Comparison of ENCODE assay signal across 9 mouse cellular contexts in the genomic region with DNA sequence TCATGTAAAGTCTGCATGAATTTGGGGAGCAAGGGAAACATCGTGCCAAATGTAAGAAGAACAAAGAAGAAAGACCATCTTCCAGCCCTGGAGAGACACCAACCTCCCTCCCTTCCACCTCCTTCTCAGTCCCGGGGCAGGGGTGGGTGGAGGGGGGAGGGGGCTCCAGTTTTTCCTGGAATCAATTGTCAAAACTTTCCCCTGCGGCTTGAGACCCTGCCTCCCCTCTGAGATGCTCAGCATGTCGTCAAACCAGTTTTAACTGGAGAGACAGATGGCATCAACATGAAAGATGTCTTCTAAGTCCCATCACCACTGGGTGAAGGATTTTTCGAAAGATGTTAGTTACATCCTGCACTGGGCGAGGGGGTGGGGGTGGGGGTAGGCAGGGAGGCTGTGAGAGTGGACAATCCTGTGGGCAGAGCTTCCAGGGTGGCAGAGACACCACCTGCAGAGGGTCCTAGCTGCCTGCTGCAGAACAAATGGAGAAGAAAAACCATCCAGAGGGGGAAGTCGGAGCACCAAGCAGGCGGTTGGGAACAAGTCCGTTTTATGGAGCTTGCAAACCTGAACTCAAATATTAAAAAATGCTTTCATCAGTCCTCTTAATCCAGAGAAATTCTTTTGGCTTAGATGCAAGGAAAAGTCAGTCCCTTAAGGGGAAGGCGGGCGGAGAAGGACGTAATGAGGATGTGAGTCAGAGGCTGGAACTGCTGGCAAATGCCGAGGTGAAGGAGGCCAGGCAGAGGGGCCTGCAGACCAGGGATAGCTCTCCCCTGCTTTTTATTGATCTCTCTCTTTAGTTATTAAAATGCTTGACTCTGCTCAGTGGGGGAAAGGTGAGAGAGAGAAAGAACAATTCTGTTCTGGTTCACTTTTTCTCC.
A peak's percentile ranks its signal among the peaks of the same experiment; 100 is the strongest.
DNase-seq lines count a peak whose midpoint lies in the region; ATAC-seq and TF ChIP-seq lines count a peak whose summit lies in the region.
"Had no signal": no experiment of that assay in that cellular context is flagged by ENCODE, and none has a peak within 500 bp of the region (broad histone marks: within the 10 kb centered on the region; RNA-seq: fewer than 3 reads in every experiment).

No protein-coding gene starts in this region.

- H3K4me1 ChIP-seq in hindbrain, embryonic 12.5 days: peaks cover 15% of the 10 kb centered on the region
- H3K4me1 ChIP-seq in hindbrain, postnatal 0 days (ENCODE audit: insufficient read depth, low read length): 0 out of 2 replicates have a peak, but pooled peaks cover 8% of the 10 kb centered on the region
- H3K4me1 ChIP-seq in heart, embryonic 13.5 days: peaks cover 31% of the 10 kb centered on the region
- peaks cover 57% of the 10 kb centered on the region for H3K4me1 ChIP-seq in limb, embryonic 12.5 days (replicated peaks)

- H3K27me3 ChIP-seq in hindbrain, embryonic 12.5 days: no peaks in the 10 kb centered on the region
- H3K27me3 ChIP-seq in hindbrain, postnatal 0 days (ENCODE audit: insufficient read depth, low read length): no peaks in the 10 kb centered on the region
- no peaks in the 10 kb centered on the region for H3K27me3 ChIP-seq in heart, embryonic 13.5 days (replicated peaks)
- H3K27me3 ChIP-seq in limb, embryonic 12.5 days: no peaks in the 10 kb centered on the region
- H3K27me3 ChIP-seq: neural tube, embryonic 13.5 days had no signal

- H3K4me2 ChIP-seq in hindbrain, embryonic 12.5 days (replicated peaks): no peak overlapping the region
- H3K4me2 ChIP-seq in hindbrain, postnatal 0 days (ENCODE audit: low read depth, low read length): no peak overlapping the region
- H3K4me2 ChIP-seq in heart, embryonic 13.5 days: no peak overlapping the region
- peak overlapping the region; percentile 33 for H3K4me2 ChIP-seq in limb, embryonic 12.5 days
- H3K4me2 ChIP-seq: neural tube, embryonic 13.5 days had no signal

- H3K36me3 ChIP-seq in hindbrain, embryonic 12.5 days: no peaks in the 10 kb centered on the region
- H3K36me3 ChIP-seq in hindbrain, postnatal 0 days (ENCODE audit: insufficient read depth, low read length): no peaks in the 10 kb centered on the region
- no peaks in the 10 kb centered on the region for H3K36me3 ChIP-seq in heart, embryonic 13.5 days
- H3K36me3 ChIP-seq in limb, embryonic 12.5 days: no peaks in the 10 kb centered on the region
- H3K36me3 ChIP-seq: neural tube, embryonic 13.5 days had no signal

- no peak for TF ChIP-seq POLR2A in brain, embryonic 14.5 days (IDR thresholded peaks at IDR 0.05; ENCODE audit: borderline replicate concordance, extremely low read depth, insufficient read depth, insufficient read length, poor library complexity, severe bottlenecking)

- H3K27ac ChIP-seq in hindbrain, embryonic 12.5 days: peak overlapping the region; percentile 31
- H3K27ac ChIP-seq in hindbrain, postnatal 0 days: no peak overlapping the region
- peak overlapping the region; percentile 79 for H3K27ac ChIP-seq in heart, embryonic 13.5 days (replicated peaks)
- H3K27ac ChIP-seq in limb, embryonic 12.5 days: peak overlapping the region; percentile 94
- H3K27ac ChIP-seq: neural tube, embryonic 13.5 days had no signal

- H3K9ac ChIP-seq in hindbrain, embryonic 12.5 days: no peak overlapping the region
- no peak overlapping the region for H3K9ac ChIP-seq in hindbrain, postnatal 0 days (replicated peaks; ENCODE audit: low read length)
- 0 out of 2 replicates have a peak overlapping the region, but pooled peaks have one; percentile 19 for H3K9ac ChIP-seq in heart, embryonic 13.5 days
- no peak overlapping the region for H3K9ac ChIP-seq in limb, embryonic 12.5 days (replicated peaks)
- H3K9ac ChIP-seq: neural tube, embryonic 13.5 days had no signal

- TF ChIP-seq CTCF in hindbrain, postnatal 0 days (IDR thresholded peaks at IDR 0.05; ENCODE audit: low read depth): no peak
- no peak for TF ChIP-seq CTCF in brain, embryonic 14.5 days (IDR thresholded peaks at IDR 0.05; ENCODE audit: borderline replicate concordance, extremely low read depth, insufficient read depth, insufficient read length)

- 21% methylated on average over 13 of the region's 13 CpGs for WGBS in hindbrain, embryonic 12.5 days
- 27% methylated on average over 13 of the region's 13 CpGs for WGBS in hindbrain, postnatal 0 days
- WGBS in heart, embryonic 13.5 days: 21% methylated on average over 13 of the region's 13 CpGs
- WGBS in limb, embryonic 12.5 days: 5% methylated on average over 13 of the region's 13 CpGs

- no peak for DNase-seq in hindbrain, postnatal 0 days (ENCODE audit: low spot score)
- DNase-seq in brain, embryonic 14.5 days (ENCODE audit: low read depth): peak; percentile 65
- DNase-seq in layer of hippocampus, adult 18-20 months (ENCODE audit: low spot score in 2 of 2): no peak
- DNase-seq in left cerebral cortex, adult 9 months (ENCODE audit: low spot score in 2 of 2): no peak

- ATAC-seq in hindbrain, embryonic 12.5 days (ENCODE audit: low FRiP score): no peak
- ATAC-seq in hindbrain, postnatal 0 days: no peak
- ATAC-seq in heart, embryonic 13.5 days (ENCODE audit: extremely low read depth, insufficient number of reproducible peaks, low FRiP score, low TSS enrichment): no peak
- ATAC-seq in limb, embryonic 12.5 days (ENCODE audit: insufficient number of reproducible peaks, insufficient read depth, low FRiP score, low TSS enrichment, low read depth): peak; percentile 90
- ATAC-seq in megakaryocyte progenitor cell, adult 5-6 weeks (replicated peaks; ENCODE audit: poor library complexity): no peak

- H3K4me3 ChIP-seq in hindbrain, embryonic 12.5 days: no peak overlapping the region
- no peak overlapping the region for H3K4me3 ChIP-seq in hindbrain, postnatal 0 days (ENCODE audit: low read length)
- no peak overlapping the region for H3K4me3 ChIP-seq in heart, embryonic 13.5 days
- H3K4me3 ChIP-seq in limb, embryonic 12.5 days (replicated peaks): no peak overlapping the region
- H3K4me3 ChIP-seq: neural tube, embryonic 13.5 days had no signal

- no peaks in the 10 kb centered on the region for H3K9me3 ChIP-seq in hindbrain, embryonic 12.5 days (replicated peaks)
- H3K9me3 ChIP-seq in hindbrain, postnatal 0 days (ENCODE audit: low read length): no peaks in the 10 kb centered on the region
- H3K9me3 ChIP-seq in heart, embryonic 13.5 days: no peaks in the 10 kb centered on the region
- H3K9me3 ChIP-seq in limb, embryonic 12.5 days: no peaks in the 10 kb centered on the region
- H3K9me3 ChIP-seq: neural tube, embryonic 13.5 days had no signal
